Mouse (Mus musculus): ENCODE results near the gene Gm5286.
"Not testable (repeated sequence)": the region's sequence is repeated elsewhere in the genome, so short reads cannot be mapped to it uniquely, and the experiment has no call there.

Gene Gm5286

GRCm38 (mm10) chr3:94196414-94196813 is at the start of gene Gm5286:
Gm5286 (plus strand) TSS chr3:94196714.
- DNase-seq, result not testable (repeated sequence)

GRCm38 (mm10) chr3:94167351-94167750 is 29.2 kb upstream of the Gm5286 start:
- not testable (repeated sequence) for DNase-seq

GRCm38 (mm10) chr3:94178093-94178492 is 18.4 kb upstream of the Gm5286 start, which contains the start of gene Gm10696:
Gm10696 (minus strand) TSS chr3:94178193.
- DNase-seq, result not testable (repeated sequence)

Measured in cerebellum, postnatal 10 days (tissue).